Mouse (Mus musculus) midbrain, embryonic 14.5 days (tissue): ENCODE results near the gene Abi3. TPM values are rescaled to one million over a fixed set of nuclear protein-coding genes. Genes with fewer than 3 reads are reported as not detected.

Experiments
- ATAC-seq: fragments of 200-750 bp; cut with Nextera tagmentation; 2 replicates; pipeline ENCODE4 v1.8.0; 2017; ENCODE audit warnings: moderate number of reproducible peaks, moderate library complexity; ENCODE audit not compliant: low FRiP score, low TSS enrichment
- DNase-seq: peaks from one replicate; pipeline ENCODE4 v3.0.0-alpha.2; 2015
- H3K27ac ChIP-seq: fragments of 300-500 bp; sonication (generic); replicated peaks from 2 replicates; pipeline ENCODE4 v1.5.1; 2014; ENCODE audit warnings: mild to moderate bottlenecking, low read depth, low read length, moderate library complexity
- H3K27me3 ChIP-seq: fragments of 300-500 bp; sonication (generic); 2 replicates; pipeline ENCODE4 v1.6.1; 2014; ENCODE audit warnings: low read length, control low read depth, mixed read lengths; ENCODE audit not compliant: control insufficient read depth, insufficient read depth
- H3K36me3 ChIP-seq: fragments of 300-500 bp; sonication (generic); 2 replicates; pipeline ENCODE4 v1.6.1; 2014; ENCODE audit warnings: low read length, control low read depth; ENCODE audit not compliant: control insufficient read depth, insufficient read depth
- H3K4me1 ChIP-seq: fragments of 300-500 bp; sonication (generic); 2 replicates; pipeline ENCODE4 v1.6.1; 2014; ENCODE audit warnings: mild to moderate bottlenecking, antibody characterized with exemption, low read length, control low read depth; ENCODE audit not compliant: control insufficient read depth, insufficient read depth
- H3K4me2 ChIP-seq: fragments of 300-500 bp; sonication (generic); 2 replicates; pipeline ENCODE4 v1.6.1; 2014; ENCODE audit warnings: mild to moderate bottlenecking, low read length, moderate library complexity
- H3K4me3 ChIP-seq: fragments of 300-500 bp; sonication (generic); replicated peaks from 2 replicates; pipeline ENCODE4 v1.5.1; 2014; ENCODE audit warnings: low read depth, low read length
- H3K9ac ChIP-seq: fragments of 300-500 bp; sonication (generic); replicated peaks from 2 replicates; pipeline ENCODE4 v1.6.1; 2014; ENCODE audit warnings: mild to moderate bottlenecking, low read length, moderate library complexity
- H3K9me3 ChIP-seq: fragments of 300-500 bp; sonication (generic); 2 replicates; pipeline ENCODE4 v1.6.1; 2016; ENCODE audit warnings: low read length, control low read depth, mixed read lengths; ENCODE audit not compliant: control insufficient read depth
- WGBS: fragments of 180-500 bp; shearing (Covaris S2); extraction: QIAGEN DNeasy Blood & Tissue Kit; methylation state at CpG from one replicate; pipeline ENCODE4 v1.1.7; 2014; 5-methylcytosine and 5-hydroxymethylcytosine counted together
- polyA plus RNA-seq: library from polyadenylated mRNA; unstranded; fragments of >200 nt; fragmentation: Nextera tagmentation; extraction: Ambion mirVana; gene quantifications from 2 replicates; pipeline ENCODE4 v1.2.1, GENCODE M21; 2014

The Abi3 gene
- polyA plus RNA-seq, 1 experiment from 2014 or later: 0.64 TPM

GRCm38 (mm10) chr11:95791787-95792186 lies 50.5 kb downstream of the Abi3 start:
- 87% methylated on average over 13 of the region's 13 CpGs for WGBS

DNA sequence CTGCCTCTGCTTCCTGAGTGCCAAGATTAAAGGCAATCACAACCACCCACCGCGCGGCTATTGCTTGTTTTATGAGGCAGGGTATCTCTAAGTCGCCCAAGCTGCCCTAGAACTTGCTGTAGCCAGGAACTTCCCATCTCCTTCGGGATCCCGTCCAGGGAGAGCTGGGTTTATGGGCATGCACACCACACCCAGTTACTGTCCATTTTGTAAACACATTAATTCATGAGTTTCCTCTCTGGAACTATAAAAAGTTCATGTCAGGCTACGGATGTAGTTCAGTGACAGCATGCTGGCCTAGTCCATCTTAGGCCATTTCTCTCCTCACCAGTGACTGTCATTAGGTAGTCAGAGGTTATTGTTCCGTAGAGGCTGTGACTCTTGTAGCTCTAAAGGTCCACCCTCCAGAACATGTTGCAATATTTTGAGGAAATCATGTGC lies 52.8 kb downstream of the Abi3 start:
- H3K4me3 ChIP-seq: no peak overlapping the region
- no peaks in the 10 kb centered on the region for H3K4me1 ChIP-seq
- ATAC-seq: no peak
- no peak overlapping the region for H3K9ac ChIP-seq
- no peak overlapping the region for H3K4me2 ChIP-seq
- 0 out of 2 replicates have a peak, but pooled peaks cover 3% of the 10 kb centered on the region for H3K9me3 ChIP-seq
- H3K36me3 ChIP-seq: no peaks in the 10 kb centered on the region
- no peaks in the 10 kb centered on the region for H3K27me3 ChIP-seq
- no peak for DNase-seq
- H3K27ac ChIP-seq: no peak overlapping the region
- 88% methylated on average over 8 of the region's 8 CpGs for WGBS

More at GRCm38 (mm10) chr11:95791787-95792186, 50.5 kb downstream of the Abi3 start:
- H3K27me3 ChIP-seq: 0 out of 2 replicates have a peak, but pooled peaks cover 7% of the 10 kb centered on the region
- no peaks in the 10 kb centered on the region for H3K36me3 ChIP-seq
- no peak for ATAC-seq
- no peak overlapping the region for H3K4me2 ChIP-seq
- H3K9ac ChIP-seq: no peak overlapping the region
- no peak for DNase-seq
- no peaks in the 10 kb centered on the region for H3K9me3 ChIP-seq
- H3K4me1 ChIP-seq: 0 out of 2 replicates have a peak, but pooled peaks cover 5% of the 10 kb centered on the region
- no peak overlapping the region for H3K4me3 ChIP-seq
- H3K27ac ChIP-seq: no peak overlapping the region

GRCm38 (mm10) chr11:95786511-95786910 lies 55.8 kb downstream of the Abi3 start:
- Histone ChIP-seq H3K4me2 (no peak overlapping the region), H3K36me3 (no peaks in the 10 kb centered on the region), H3K9me3 (0 out of 2 replicates have a peak, but pooled peaks cover 3% of the 10 kb centered on the region), H3K27me3 (no peaks in the 10 kb centered on the region), H3K9ac (no peak overlapping the region), H3K4me3 (no peak overlapping the region), H3K4me1 (no peaks in the 10 kb centered on the region), H3K27ac (no peak overlapping the region)
- 91% methylated on average over 6 of the region's 6 CpGs for WGBS
- DNase-seq: no peak
- ATAC-seq: no peak

DNA sequence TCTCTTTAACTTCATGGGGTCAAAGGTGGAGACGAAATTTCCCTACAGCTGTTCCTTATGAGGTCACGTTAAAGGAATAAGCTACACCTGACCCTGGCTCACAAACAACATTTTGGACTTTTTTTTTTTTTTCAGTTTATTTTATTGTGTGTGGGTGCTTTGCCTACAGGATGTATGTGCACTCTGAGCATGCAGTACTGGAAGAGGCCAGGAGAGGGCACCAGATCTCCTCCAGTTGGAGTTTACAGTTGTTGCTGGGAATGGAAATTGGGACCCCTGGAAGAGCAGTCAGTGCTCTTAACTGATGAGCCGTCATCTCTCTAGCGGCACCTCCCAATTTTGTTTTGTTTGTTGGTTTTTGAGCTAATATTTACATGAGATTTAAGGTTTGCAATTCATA lies 56.6 kb downstream of the Abi3 start:
- WGBS: 92% methylated on average over 4 of the region's 4 CpGs
- DNase-seq (peak; percentile 18), ATAC-seq (no peak)

GRCm38 (mm10) chr11:95783958-95784357 lies 58.3 kb downstream of the Abi3 start:
- H3K9me3 ChIP-seq: 0 out of 2 replicates have a peak, but pooled peaks cover 3% of the 10 kb centered on the region
- no peaks in the 10 kb centered on the region for H3K36me3 ChIP-seq
- 64% methylated on average over 9 of the region's 9 CpGs for WGBS
- no peak for ATAC-seq
- no peak overlapping the region for H3K4me3 ChIP-seq
- H3K9ac ChIP-seq: no peak overlapping the region
- no peaks in the 10 kb centered on the region for H3K4me1 ChIP-seq
- no peaks in the 10 kb centered on the region for H3K27me3 ChIP-seq
- H3K4me2 ChIP-seq: no peak overlapping the region
- H3K27ac ChIP-seq: no peak overlapping the region
- DNase-seq: no peak

More for the DNA sequence above, 56.6 kb downstream of the Abi3 start:
- Histone ChIP-seq H3K4me2 (no peak overlapping the region), H3K27ac (no peak overlapping the region), H3K9me3 (0 out of 2 replicates have a peak, but pooled peaks cover 3% of the 10 kb centered on the region), H3K4me3 (no peak overlapping the region), H3K36me3 (no peaks in the 10 kb centered on the region), H3K9ac (no peak overlapping the region), H3K4me1 (no peaks in the 10 kb centered on the region), H3K27me3 (no peaks in the 10 kb centered on the region)

GRCm38 (mm10) chr11:95783457-95783856 lies 58.8 kb downstream of the Abi3 start:
- H3K9ac ChIP-seq: no peak overlapping the region
- no peak overlapping the region for H3K4me2 ChIP-seq
- WGBS: 85% methylated on average over 4 of the region's 4 CpGs
- H3K27me3 ChIP-seq: no peaks in the 10 kb centered on the region
- H3K9me3 ChIP-seq: 0 out of 2 replicates have a peak, but pooled peaks cover 3% of the 10 kb centered on the region
- H3K4me3 ChIP-seq: no peak overlapping the region
- no peak overlapping the region for H3K27ac ChIP-seq
- DNase-seq (no peak), ATAC-seq (no peak)
- no peaks in the 10 kb centered on the region for H3K4me1 ChIP-seq
- H3K36me3 ChIP-seq: no peaks in the 10 kb centered on the region

- 87% methylated on average over 11 of the region's 11 CpGs for WGBS
Observed at GRCm38 (mm10) chr11:95781557-95781956, 60.7 kb downstream of the Abi3 start.

DNA sequence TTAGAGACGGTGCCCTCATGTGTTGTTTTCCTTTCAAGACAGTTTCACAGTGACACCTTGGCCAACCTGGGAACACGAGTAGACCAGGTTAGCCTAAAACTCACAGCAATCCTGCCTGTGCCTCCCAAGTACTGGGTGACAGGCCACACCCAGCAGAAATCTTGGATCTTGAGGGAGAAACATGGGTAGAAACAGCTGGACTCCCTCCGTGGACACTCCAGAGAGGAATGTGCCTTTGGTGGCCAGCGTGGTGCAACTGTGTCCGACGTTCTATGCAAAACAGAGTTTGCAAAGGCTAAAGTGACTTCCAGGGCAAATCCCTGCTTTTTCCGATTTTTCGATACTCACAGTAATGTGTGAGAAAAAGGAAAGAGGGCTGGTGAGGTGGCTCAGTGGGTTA lies 61.8 kb downstream of the Abi3 start:
- Histone ChIP-seq H3K4me1 (no peaks in the 10 kb centered on the region), H3K9ac (no peak overlapping the region), H3K27me3 (no peaks in the 10 kb centered on the region), H3K4me3 (no peak overlapping the region), H3K27ac (no peak overlapping the region), H3K9me3 (no peaks in the 10 kb centered on the region), H3K36me3 (no peaks in the 10 kb centered on the region; the same call in 1 of the 2 replicates), H3K4me2 (no peak overlapping the region)
- WGBS: 89% methylated on average over 8 of the region's 8 CpGs
- no peak for DNase-seq
- no peak for ATAC-seq

More at GRCm38 (mm10) chr11:95781557-95781956, 60.7 kb downstream of the Abi3 start:
- ATAC-seq (no peak), DNase-seq (no peak)
- Histone ChIP-seq H3K4me2 (no peak overlapping the region), H3K9ac (no peak overlapping the region), H3K27ac (no peak overlapping the region), H3K4me3 (no peak overlapping the region), H3K9me3 (0 out of 2 replicates have a peak, but pooled peaks cover 3% of the 10 kb centered on the region), H3K36me3 (no peaks in the 10 kb centered on the region), H3K4me1 (no peaks in the 10 kb centered on the region), H3K27me3 (no peaks in the 10 kb centered on the region)
